Mouse (Mus musculus): ENCODE measurements around the gene Inhbe.
"Not testable (repeated sequence)": the region's sequence is repeated elsewhere in the genome, so short reads cannot be mapped to it uniquely, and the experiment has no call there.

The Inhbe gene

DNA sequence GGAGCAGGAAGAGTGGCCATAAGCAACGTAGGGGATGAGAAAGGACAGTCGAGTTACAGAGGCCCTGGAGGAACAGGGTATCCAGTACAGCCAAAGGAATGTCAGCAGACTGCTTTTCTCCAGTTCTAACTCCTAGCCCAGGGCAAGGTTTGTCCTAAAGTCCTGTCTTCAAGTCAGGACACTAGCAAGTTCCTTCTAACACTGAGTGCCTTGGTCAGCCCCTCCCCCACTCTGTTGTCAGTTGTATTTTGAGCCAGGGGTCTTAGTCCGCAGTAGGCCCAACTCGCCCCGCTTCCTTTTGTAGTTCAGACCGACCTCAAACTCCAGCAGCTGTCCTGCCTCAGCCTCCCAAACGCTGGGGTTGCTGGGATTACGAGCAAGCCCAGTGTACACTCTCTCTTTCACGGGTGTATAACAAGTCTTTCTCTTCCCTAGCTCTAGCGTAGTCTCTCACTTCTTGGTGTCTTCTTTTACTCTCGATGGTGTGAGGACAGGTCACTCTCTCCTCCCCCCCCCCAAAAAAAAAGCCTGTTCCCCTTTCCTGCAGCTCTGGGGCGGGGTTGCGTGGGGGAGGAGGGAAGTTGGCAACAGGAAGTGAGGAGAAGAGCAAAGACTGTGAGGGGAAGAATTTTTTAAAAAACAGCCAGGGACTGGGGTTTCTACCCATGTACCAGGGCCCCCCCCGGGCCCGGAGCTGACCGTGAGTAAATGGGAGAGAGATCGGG is 30.9 kb downstream of the Inhbe start:
- in situ Hi-C loops (cut with MboI): no loop called here

GRCm38 (mm10) chr10:127322669-127323068 is 31.5 kb downstream of the Inhbe start:
- in situ Hi-C loops (cut with MboI): no loop called here

GRCm38 (mm10) chr10:127322178-127322577 is 32.0 kb downstream of the Inhbe start:
- in situ Hi-C loops (cut with MboI): no loop called here

- in situ Hi-C loops (cut with MboI): no loop called here
Measured at GRCm38 (mm10) chr10:127321621-127322020, 32.6 kb downstream of the Inhbe start, which contains the start of gene Arhgap9. Gene Arhgap9, plus strand, starts transcription at chr10:127321964.

DNA sequence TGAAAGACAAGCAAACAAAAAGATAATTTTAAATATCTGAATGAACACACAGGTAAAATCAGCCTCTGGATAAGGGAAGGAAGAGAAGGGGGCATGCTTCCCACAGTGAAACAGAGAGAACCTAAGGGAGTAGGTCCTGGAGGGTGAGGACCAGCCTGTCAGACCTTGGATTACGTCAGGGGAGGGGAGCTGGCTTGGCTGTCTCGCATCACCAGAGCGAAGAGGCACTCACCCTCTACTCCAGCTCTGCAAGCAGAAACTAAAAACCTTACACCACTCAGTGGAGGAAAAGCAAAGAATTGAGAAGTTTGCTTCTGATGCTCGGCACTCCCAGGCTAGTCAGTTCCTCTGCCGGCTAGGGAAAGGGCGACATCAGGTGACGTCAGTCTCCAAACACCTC is 34.2 kb downstream of the Inhbe start:
- in situ Hi-C loops (cut with MboI): no loop called here

GRCm38 (mm10) chr10:127318009-127318408 is 36.2 kb downstream of the Inhbe start:
- in situ Hi-C loops (cut with MboI): no loop called here

DNA sequence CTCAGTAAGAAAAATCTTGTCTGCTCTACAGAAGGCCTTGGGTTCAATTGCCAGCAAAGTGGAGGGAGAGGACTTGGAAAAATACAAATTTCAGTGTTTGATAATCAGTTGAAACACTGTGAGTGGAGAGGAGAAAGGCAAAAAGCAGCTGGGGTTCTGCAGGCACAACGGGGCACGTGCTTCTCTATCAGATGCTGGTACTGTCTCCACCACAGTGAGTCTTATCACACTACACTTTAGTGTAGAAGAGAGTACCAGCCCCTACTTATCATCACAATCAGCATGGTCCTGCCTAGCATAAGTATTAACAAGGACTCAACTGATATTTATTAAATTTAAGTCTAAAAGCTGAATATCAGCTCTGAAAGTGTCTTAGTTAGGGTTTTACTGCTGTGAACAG is 36.9 kb downstream of the Inhbe start:
- in situ Hi-C loops (cut with MboI): no loop called here

DNA sequence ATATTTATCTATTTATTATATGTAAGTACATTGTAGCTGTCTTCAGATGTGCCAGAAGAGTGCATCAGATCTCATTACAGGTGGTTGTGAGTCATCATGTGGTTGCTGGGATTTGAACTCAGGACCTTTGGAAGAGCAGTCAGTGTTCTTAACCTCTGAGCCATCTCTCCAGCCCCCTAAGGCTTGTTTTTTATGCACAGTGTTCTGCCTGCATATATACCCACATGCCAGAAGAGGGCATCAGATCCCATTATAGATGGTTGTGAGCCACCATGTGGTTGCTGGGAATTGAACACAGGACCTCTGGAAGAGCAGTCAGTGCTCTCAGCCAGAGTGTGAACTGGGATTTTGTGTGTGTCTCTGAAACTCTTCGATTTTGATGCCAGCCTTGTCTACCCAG is 39.3 kb downstream of the Inhbe start:
- in situ Hi-C loops (cut with MboI): not testable (repeated sequence)

DNA sequence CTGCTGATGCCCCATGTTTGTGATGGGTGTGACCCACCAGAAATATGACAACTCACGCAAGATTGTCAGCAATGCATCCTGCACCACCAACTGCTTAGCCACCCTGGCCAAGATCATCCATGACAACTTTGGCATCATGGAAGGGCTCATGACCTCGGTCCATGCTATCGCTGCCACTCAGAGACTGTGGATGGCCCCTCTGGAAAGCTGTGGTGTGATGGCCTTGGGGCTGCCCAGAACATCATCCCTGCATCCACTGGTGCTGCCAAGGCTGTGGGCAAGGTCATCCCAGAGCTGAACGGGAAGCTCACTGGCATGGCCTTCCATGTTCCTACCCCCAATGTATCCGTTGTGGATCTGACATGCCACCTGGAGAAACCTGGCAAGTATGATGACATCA is 40.7 kb downstream of the Inhbe start:
- in situ Hi-C loops (cut with MboI): not testable (repeated sequence)

DNA sequence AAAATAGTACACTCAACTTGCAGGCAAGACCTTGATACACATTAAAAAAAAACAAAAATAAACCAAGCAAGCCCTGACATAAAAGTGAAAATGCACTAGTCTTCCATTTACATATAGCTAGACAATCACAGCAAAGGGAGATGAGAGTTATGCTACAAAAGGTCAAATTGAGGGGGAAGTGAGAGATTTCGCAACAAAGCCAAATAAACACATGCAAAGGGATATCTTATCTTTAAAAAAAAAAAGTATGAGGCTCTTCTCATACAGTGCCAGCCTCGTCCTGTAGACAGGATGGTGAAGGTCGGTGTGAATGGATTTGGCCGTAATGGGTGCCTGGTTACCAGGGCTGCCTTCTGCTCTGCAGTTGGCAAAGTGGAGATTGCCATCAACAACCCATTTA is 41.4 kb downstream of the Inhbe start:
- in situ Hi-C loops (cut with MboI): no loop called here

- in situ Hi-C loops (cut with MboI): no loop called here
Measured at GRCm38 (mm10) chr10:127312356-127312676, 41.9 kb downstream of the Inhbe start.

DNA sequence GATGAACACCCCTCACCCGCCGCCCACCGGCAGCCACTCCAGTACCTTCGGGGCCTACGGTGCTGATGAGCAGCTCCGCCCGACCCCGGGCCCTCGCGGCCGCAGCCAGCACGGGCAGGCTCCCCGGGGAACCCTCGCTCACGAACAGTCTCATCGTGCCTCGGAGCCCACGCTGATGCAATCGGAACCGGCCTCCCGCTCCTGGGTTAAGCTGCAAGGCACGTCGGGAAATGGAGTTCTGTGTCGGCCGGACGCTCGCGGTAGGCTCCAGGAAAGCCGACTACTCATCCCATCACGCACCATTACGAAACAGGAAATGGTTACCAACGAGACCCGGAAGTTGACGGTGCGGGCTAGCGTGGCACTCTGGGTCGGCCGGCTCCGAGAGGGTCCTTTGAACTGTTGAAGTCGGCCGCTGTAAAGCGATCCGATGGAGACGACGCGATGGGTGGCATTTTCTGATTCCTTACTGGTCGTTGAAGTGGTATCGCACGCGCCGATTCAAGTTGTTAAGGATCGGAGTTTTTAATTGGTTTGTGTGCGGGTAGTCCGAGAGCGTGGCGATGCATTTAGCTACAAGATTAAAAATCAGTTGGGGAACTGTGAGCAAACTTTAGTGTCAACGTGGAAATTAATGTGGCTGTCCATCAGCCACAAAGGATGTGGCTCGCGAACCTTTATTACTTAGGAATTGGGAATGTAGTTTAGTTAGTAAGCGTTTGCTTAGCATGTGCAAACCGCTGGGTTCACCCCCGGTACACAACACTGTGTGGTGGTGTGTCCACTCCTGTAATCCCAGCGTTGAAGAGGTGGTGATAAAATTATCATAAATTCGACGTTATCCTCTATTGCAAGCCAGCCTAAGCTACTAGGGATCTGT is 42.5 kb downstream of the Inhbe start, which contains the start of gene Mars:
Mars (minus strand) TSS at position 311 of the 880 bp plus-strand sequence.
- in situ Hi-C loops (cut with MboI): no loop called here

GRCm38 (mm10) chr10:127310523-127311475 is 43.4 kb downstream of the Inhbe start:
- in situ Hi-C loops (cut with MboI): no loop called here

GRCm38 (mm10) chr10:127309167-127309566 is 45.0 kb downstream of the Inhbe start:
- in situ Hi-C loops (cut with MboI): not testable (repeated sequence)

- in situ Hi-C loops (cut with MboI): no loop called here
Measured at GRCm38 (mm10) chr10:127303136-127303535, 51.1 kb downstream of the Inhbe start.

GRCm38 (mm10) chr10:127300361-127300760 is 53.9 kb downstream of the Inhbe start:
- in situ Hi-C loops (cut with MboI): no loop called here

Measured in mature B cell (primary cell).